Mouse (Mus musculus) liver, postnatal 0 days (tissue): ENCODE results near the gene Olfr1158.

Experiments
- CTCF ChIP-seq: sonication (generic); IDR thresholded peaks from 2 replicates; pipeline ENCODE4 v1.5.1; 2016; ENCODE audit warnings: antibody characterized with exemption, low read depth
- EP300 ChIP-seq: IDR thresholded peaks from 2 replicates; pipeline ENCODE4 v1.6.1; 2016; ENCODE audit warnings: antibody characterized with exemption, low read depth, mild to moderate bottlenecking

DNA sequence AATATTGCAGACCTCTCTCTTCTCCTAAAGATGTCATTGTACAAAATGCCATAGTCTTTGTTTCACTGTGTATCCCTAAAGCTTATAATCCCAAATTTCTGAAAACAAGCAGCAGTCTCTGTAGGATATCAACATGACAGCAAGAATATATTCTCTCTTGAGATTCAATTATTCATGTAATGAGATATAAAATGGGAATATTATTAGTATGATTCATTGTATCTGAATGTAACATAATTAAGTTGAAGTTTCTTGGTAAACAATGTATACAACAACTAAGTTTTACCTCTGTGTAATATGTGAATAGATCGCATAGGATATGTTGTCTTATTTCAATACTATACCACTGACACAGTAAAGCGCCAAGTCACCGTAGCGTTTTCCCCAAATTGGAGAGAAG lies 21.7 kb upstream of the Olfr1158 start, which contains the start of gene Olfr1157:
- TF ChIP-seq CTCF (no peak), EP300 (no peak)
